Mouse (Mus musculus): ENCODE results near the gene Acer2.

DNA sequence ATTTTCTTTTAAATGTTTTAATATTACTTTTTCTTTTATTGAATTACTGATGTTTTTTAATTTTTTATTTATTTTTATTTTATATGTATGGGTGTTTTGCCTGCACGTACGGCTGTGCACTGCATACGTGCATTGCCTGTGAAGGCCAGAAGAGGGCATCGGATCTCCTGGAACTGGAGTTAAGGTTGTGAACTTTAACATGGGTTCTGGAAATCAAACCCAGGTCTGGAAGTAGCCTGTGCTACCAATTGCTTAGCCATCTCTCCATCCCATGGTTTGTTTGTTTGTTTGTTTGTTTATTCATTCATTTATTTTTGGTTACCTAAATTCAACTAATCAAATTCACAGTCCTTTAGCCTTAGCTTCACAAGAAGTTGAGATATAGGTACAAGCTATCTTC lies 10.7 kb downstream of the Acer2 start:
- peak; percentile 57 for TF ChIP-seq CTCF (IDR thresholded peaks at IDR 0.05; ENCODE audit: low read depth, low read length)
- TF ChIP-seq POLR2A (IDR thresholded peaks at IDR 0.05; ENCODE audit: insufficient read depth, low read length) = no peak
